Mouse (Mus musculus): ENCODE measurements around the gene Clec4b2.

DNA sequence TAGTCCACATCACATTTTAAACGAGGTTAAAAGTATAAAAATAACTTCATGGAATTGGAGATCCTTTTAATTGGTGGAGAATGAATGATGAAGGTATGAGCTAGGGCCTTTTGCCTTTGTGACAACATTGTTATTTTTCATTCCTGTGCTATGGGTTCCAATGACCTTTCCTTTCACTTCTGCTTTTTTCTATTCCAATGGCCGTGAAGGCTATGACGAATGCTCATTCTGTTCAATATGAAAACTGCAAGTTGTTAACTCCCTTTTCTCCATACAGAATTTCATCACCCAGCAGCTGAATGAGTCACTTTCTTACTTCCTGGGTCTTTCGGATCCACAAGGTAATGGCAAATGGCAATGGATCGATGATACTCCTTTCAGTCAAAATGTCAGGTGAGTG is 71.5 kb downstream of the Clec4b2 start:
- TF ChIP-seq CTCF (IDR thresholded peaks at IDR 0.05; ENCODE audit: extremely low read depth, insufficient read depth, low read length), result no peak
- no peak for TF ChIP-seq POLR2A (IDR thresholded peaks at IDR 0.05; ENCODE audit: extremely low read depth, insufficient read depth, low read length)

Measured in cortical plate, adult 2 months (tissue).